Mouse (Mus musculus): ENCODE measurements around the gene Kcnb1.
A peak's percentile ranks its signal among the peaks of the same experiment; 100 is the strongest.

The Kcnb1 gene

DNA sequence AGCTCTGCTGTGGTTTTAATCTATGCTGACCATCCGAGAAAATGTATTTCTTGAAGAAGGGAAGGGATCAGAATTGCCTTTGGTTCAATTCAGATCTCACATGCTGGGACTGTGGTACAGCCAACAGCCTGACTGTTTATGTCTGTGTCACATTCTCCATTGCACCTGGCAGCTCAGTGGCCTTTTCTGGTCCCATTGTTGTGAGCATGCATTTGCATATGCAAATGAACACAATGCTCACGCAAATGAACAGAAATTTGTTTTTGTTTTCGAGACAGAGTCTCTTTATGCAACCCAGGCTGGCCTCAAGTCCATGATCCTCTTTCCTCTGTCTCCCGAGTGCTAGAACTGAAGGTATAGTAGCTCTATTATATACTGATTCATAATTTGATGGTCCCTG is 64.2 kb downstream of the Kcnb1 start:
- DNase-seq: no peak

- peak in 1 of 2 experiments; percentile 39 for DNase-seq
Observed at GRCm38 (mm10) chr2:167123936-167124335, 66.0 kb downstream of the Kcnb1 start.

DNA sequence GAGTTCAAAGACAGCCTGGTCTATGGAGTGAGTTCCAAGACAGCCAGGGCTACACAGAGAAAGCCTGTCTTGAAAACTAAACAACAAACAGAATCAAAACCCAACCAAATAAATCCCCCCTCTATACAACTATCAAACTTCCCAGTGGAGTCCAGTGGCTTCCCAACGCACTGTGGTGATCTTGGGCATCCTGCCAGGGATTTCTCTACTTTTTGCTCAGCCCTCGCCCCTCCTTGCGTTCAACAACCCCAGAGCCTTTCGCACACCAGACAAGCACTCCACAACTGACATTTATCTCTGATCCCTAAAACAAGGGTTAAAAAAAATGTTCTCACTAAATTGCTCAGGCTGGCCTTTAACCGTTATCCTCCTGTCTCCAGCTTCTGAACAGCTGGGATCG is 67.2 kb downstream of the Kcnb1 start:
- DNase-seq: peak in 1 of 2 experiments; percentile 25

DNA sequence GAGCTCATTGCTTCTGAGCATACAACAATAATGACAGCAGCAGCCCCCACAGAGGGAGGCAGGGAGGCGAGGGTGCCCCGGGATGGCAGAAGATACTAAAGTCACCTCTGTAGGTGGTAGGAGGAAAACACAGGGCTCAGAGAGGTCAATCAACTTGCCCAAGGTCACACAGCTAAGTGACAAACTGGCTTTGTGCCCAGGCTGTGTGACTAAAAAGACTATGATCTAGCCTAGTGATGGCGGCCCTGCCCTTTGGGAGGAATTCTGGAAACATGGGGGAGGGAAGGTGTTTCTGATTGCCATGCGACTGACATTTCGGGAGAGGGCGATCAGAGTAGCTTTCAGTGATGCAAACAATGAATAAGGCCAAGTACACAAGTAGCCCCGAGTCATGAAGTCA is 68.0 kb downstream of the Kcnb1 start:
- DNase-seq: peak in 1 of 2 experiments; percentile 26

GRCm38 (mm10) chr2:167121228-167121627 is 68.7 kb downstream of the Kcnb1 start:
- peak; percentile 85 to 92 for DNase-seq

DNA sequence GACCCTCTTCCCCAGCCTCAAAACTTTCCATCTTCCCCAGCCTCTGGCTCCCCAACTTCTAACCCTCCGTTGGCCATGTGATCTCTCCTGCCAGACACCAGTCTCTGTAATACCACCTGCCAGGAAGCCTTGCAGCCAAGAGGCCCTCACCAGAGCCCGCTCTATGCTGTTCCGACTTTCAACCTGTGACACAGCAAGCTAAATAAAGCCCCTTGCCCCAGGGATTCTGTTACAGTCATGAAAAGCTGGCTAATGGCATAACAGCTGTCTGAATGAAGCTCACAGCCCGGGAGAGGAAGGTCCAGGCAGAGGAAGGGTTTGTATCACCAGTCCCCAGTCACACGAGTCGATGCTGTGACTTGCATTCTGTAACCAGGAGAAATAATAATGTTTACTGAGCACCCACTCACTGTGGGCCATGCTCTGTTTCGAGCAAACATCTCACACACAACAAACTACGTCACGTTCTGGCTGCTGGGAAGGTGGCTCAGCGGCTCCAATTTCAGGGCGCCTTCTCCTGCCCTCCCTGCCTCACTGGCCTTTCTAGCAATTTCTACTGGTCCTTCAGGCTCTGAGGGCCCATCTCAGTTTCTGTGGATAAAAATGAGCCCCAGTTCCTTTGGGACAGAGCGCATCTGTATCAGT is 69.6 kb downstream of the Kcnb1 start:
- DNase-seq: no peak

DNA sequence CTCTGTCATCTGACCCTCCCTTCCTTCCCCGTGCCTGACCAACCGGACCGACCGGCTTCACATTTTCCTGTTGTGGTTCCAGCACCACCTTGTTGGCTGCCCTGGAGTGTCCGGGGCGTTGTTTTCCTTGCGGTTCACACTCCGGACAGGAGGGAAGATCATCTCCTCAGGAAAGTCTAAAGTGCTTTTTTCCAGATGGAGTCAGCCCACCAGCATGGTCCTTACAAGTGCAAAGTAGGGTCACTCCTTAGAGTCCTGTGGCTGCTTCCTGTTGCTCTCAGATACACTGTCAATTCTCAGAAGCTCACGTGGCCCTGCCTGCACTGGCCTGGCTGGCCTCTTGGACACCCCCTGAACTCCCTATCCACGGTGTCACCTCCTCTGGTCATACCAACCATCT is 71.9 kb downstream of the Kcnb1 start:
- DNase-seq: peak; percentile 69 to 86

GRCm38 (mm10) chr2:167112737-167113136 is 77.2 kb downstream of the Kcnb1 start:
- peak; percentile 75 to 93 for DNase-seq

- no peak for DNase-seq
Observed at GRCm38 (mm10) chr2:167112259-167112658, 77.7 kb downstream of the Kcnb1 start.

GRCm38 (mm10) chr2:167109506-167109905 is 80.4 kb downstream of the Kcnb1 start:
- no peak for DNase-seq

GRCm38 (mm10) chr2:167103546-167103945 is 86.4 kb downstream of the Kcnb1 start:
- peak in 1 of 2 experiments; percentile 51 for DNase-seq

DNA sequence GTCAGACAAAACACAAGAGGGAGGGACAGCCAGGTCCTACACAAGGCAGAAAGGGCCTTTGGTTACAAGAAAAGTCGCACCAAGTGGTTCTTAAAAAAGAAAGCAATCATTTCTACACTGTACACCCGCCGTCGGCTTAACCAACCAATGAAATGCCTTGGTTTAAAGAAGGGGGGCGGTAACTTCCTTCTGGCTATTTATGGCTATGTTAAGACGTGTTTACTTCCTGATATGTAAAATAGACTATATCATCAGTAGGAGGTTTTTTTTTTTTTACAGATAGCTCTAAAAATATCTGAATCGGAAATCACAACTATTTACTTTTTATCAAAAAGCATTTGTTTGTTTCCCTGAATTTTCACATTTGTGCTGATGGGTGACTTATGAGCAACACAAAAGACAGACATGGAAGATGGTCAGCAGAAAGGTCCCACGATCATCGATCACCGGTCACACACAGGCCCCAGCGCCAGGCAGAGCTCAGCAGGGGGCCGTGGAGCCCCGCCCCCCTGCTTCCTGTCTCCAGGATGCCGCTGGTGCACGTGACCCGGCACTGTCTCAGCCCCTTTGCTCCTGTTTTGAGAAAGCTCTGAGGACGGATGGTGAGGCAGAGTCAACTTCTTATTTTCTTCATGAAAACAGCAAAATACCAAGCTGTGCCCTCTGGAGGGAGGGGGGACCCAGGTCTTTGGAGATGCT is 88.1 kb downstream of the Kcnb1 start:
- DNase-seq: peak; percentile 42 to 77

DNA sequence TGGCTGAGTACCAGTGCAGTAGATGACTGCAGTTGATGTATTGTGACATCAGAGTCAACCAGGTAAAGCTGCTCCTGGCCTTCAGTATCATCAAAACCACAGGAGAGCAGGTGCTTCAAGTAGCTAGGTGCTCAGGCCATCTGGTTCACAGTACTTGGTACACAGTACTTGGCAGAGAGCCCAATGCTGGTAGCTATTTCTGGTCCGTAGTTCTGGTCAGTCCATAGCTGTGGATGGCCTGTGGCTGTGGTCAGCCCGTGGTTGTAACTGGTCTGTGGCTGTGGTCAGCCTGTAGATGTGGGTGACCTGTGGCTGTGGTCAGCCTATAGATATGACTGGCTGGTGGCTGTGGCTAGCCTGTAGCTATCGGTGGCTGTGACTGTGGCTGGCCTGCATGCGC is 95.3 kb downstream of the Kcnb1 start:
- DNase-seq: no peak

- no peak for DNase-seq
Observed at GRCm38 (mm10) chr2:167093171-167093900, 96.6 kb downstream of the Kcnb1 start.

GRCm38 (mm10) chr2:167090271-167090670 is 99.7 kb downstream of the Kcnb1 start:
- DNase-seq: no peak

GRCm38 (mm10) chr2:167086836-167087235 is 103.1 kb downstream of the Kcnb1 start:
- peak; percentile 57 to 66 for DNase-seq

GRCm38 (mm10) chr2:167086092-167086491 is 103.9 kb downstream of the Kcnb1 start:
- DNase-seq: peak; percentile 54 to 66

GRCm38 (mm10) chr2:167081639-167082038 is 108.3 kb downstream of the Kcnb1 start:
- no peak for DNase-seq

DNA sequence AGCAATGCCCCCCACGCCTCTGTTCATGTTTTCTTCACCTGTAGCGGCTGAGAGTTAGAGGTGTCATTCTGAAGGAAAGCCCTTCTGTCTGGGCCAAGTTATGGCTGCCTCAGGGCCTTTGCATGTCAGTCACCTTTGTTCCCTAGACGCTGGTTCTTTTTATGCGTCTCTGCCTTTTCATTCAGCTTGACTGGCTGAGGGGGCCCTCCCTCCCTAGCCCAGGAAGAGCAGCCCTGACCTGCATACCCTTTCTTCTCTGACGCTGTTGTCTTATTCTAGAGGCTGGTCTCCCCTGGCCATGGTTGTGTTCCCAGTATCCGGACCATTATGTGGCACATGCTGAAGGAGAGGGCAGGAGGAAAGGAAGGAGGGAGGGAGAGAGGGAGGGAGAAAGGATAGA is 108.8 kb downstream of the Kcnb1 start:
- no peak for DNase-seq

GRCm38 (mm10) chr2:167080387-167080786 is 109.6 kb downstream of the Kcnb1 start:
- DNase-seq: no peak

DNA sequence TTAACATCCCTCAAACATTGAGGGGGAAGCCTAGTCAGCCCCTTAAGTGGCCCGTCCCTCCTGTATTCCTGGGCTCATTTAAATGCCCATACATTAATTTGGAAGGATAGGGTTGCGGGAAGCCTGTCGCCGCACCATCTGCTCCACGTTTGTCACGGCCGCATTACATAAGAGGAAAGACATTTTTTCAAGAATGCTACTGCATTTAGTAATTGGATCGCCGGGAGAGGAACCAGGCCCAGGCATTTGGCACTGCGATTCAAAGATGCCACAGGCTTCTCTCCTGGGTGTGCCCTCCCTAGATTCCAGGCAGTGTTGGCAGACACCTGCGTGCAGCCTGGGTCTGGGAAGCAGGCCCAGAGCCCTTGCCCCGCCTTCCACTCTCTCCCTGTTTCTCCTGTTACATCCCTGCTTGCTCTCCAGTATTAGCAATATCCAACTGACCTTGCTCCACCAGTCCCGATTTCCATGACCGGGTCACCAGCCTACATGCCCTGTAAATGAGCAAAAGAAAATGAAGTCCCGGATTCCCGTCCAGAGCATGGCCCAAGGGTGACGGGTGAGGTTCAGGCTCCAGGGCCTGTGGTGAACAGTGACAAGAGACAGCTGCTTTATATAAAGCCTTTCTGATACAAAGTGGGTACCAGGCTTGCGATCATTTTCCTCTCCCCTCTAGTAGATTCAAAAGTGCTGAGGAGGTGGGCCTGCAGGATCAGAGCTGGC is 110.3 kb downstream of the Kcnb1 start:
- no peak for DNase-seq

GRCm38 (mm10) chr2:167078931-167079495 is 110.9 kb downstream of the Kcnb1 start:
- no peak for DNase-seq

- DNase-seq: no peak
Observed at GRCm38 (mm10) chr2:167078486-167078885, 111.5 kb downstream of the Kcnb1 start.
